Mouse (Mus musculus): ENCODE measurements at regions not wholly inside any gene's neighbourhood (a gene's known extent, or its start where the extent isn't known, plus 50 kb on each side); places are given as distances from the start of the nearest gene placed in this dataset.

- no peak for DNase-seq (ENCODE audit: low read depth)
Observed at GRCm38 (mm10) chr13:101427426-101428221, 340.4 kb downstream of the Pik3r1 start.

GRCm38 (mm10) chr13:101426461-101426860, 341.6 kb downstream of the Pik3r1 start:
- no peak for DNase-seq (ENCODE audit: low read depth)

- no peak for DNase-seq (ENCODE audit: low read depth)
Observed at GRCm38 (mm10) chr13:101422082-101422481, 345.9 kb downstream of the Pik3r1 start.

- no peak for DNase-seq (ENCODE audit: low read depth)
Observed at GRCm38 (mm10) chr13:101419457-101420025, 348.5 kb downstream of the Pik3r1 start.

- DNase-seq (ENCODE audit: low read depth): no peak
Observed at GRCm38 (mm10) chr13:101418272-101418671, 349.7 kb downstream of the Pik3r1 start.

GRCm38 (mm10) chr13:101408885-101409284, 359.1 kb downstream of the Pik3r1 start:
- no peak for DNase-seq (ENCODE audit: low read depth)

- DNase-seq (ENCODE audit: low read depth): no peak
Observed at GRCm38 (mm10) chr13:101407633-101408032, 360.4 kb downstream of the Pik3r1 start.

- DNase-seq (ENCODE audit: low read depth): no peak
Observed at GRCm38 (mm10) chr13:101373581-101374189, 394.3 kb downstream of the Pik3r1 start.

GRCm38 (mm10) chr13:101371906-101372305, 396.1 kb downstream of the Pik3r1 start:
- no peak for DNase-seq (ENCODE audit: low read depth)

- no peak for DNase-seq (ENCODE audit: low read depth)
Observed at GRCm38 (mm10) chr13:101368170-101368569, 399.8 kb downstream of the Pik3r1 start.

- no peak for DNase-seq (ENCODE audit: low read depth)
Observed at GRCm38 (mm10) chr13:101355363-101355762, 412.7 kb downstream of the Pik3r1 start.

- no peak for DNase-seq (ENCODE audit: low read depth)
Observed at GRCm38 (mm10) chr13:101351123-101351522, 416.9 kb downstream of the Pik3r1 start.

- DNase-seq (ENCODE audit: low read depth): no peak
Observed at GRCm38 (mm10) chr13:101349354-101349753, 418.7 kb downstream of the Pik3r1 start.

- DNase-seq (ENCODE audit: low read depth): no peak
Observed at GRCm38 (mm10) chr13:101338280-101338872, 429.6 kb downstream of the Pik3r1 start.

GRCm38 (mm10) chr13:101318621-101319020, 449.4 kb downstream of the Pik3r1 start:
- DNase-seq (ENCODE audit: low read depth): no peak

- no peak for DNase-seq (ENCODE audit: low read depth)
Observed at GRCm38 (mm10) chr13:101316336-101316735, 451.7 kb downstream of the Pik3r1 start.

- no peak for DNase-seq (ENCODE audit: low read depth)
Observed at GRCm38 (mm10) chr13:101314040-101314439, 454.0 kb downstream of the Pik3r1 start.

GRCm38 (mm10) chr13:101311634-101312314, 456.2 kb downstream of the Pik3r1 start:
- no peak for DNase-seq (ENCODE audit: low read depth)

GRCm38 (mm10) chr13:101308724-101309123, 459.3 kb downstream of the Pik3r1 start:
- no peak for DNase-seq (ENCODE audit: low read depth)

- no peak for DNase-seq (ENCODE audit: low read depth)
Observed at GRCm38 (mm10) chr13:101305695-101306413, 462.2 kb downstream of the Pik3r1 start.

- no peak for DNase-seq (ENCODE audit: low read depth)
Observed at GRCm38 (mm10) chr13:101305063-101305462, 463.0 kb downstream of the Pik3r1 start.

GRCm38 (mm10) chr13:101301361-101301760, 466.7 kb downstream of the Pik3r1 start:
- no peak for DNase-seq (ENCODE audit: low read depth)

All from c-Kit-positive CD71-positive TER-119-negative erythroid progenitor cells, embryonic 14.5 days (primary cell).